Mouse (Mus musculus): ENCODE measurements at regions not wholly inside any gene's neighbourhood (a gene's known extent, or its start where the extent isn't known, plus 50 kb on each side); places are given as distances from the start of the nearest gene placed in this dataset.
"Not testable (repeated sequence)": the region's sequence is repeated elsewhere in the genome, so short reads cannot be mapped to it uniquely, and the experiment has no call there.

GRCm38 (mm10) chr14:104114986-104115951 lies 271.1 kb upstream of the Ednrb start:
- Histone ChIP-seq H3K27ac (replicated peaks; ENCODE audit: low read depth, low read length) (no peak overlapping the region), H3K4me1 (ENCODE audit: control insufficient read depth, insufficient read depth, insufficient read length, low read length) (no peaks in the 10 kb centered on the region), H3K4me3 (ENCODE audit: insufficient read depth, low read depth, low read length) (no peak overlapping the region)

DNA sequence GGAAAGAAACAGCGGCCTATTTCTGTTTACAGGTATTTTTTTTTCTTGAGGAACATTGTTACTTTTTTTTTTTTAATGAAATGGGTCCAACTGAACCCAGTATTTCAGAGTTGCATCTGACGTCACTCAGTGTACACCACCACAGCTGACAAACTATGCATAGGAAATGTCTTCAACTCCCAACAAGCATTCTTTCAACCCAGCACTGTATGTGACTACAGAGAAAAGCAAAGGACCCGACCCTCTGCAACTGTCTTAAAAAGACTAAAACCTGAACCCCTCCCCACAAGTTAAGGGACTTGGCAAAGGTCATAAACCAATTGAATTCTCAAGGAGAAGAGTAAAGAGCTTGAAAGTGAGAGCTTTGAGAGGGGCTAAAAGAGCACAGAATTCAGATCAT lies 270.0 kb upstream of the Ednrb start:
- H3K27ac ChIP-seq (replicated peaks; ENCODE audit: low read depth, low read length) = no peak overlapping the region
- no peak overlapping the region for H3K4me3 ChIP-seq (ENCODE audit: insufficient read depth, low read depth, low read length)
- no peaks in the 10 kb centered on the region for H3K4me1 ChIP-seq (ENCODE audit: control insufficient read depth, insufficient read depth, insufficient read length, low read length)

DNA sequence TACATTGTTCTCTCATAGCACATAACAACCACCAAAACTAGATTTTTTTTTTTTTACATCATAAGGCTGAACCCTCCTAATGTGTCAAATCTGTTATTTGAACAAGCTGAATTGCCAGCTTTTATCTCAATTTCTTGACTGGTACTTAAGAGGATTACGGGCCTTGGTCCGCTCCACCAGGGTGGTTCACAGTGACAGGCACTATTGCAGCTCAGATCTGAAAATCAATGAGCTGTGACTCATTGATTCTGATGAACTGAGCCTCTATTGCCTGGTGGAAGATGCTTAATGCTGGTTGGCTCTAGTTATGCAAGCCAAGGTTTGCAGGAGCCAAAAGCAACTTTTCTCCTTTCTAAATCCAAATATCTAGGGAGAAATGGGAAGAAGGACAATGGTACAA lies 269.2 kb upstream of the Ednrb start:
- H3K27ac ChIP-seq (replicated peaks; ENCODE audit: low read depth, low read length) = no peak overlapping the region
- no peak overlapping the region for H3K4me3 ChIP-seq (ENCODE audit: insufficient read depth, low read depth, low read length)
- H3K4me1 ChIP-seq (ENCODE audit: control insufficient read depth, insufficient read depth, insufficient read length, low read length) = no peaks in the 10 kb centered on the region

- H3K4me1 ChIP-seq (ENCODE audit: control insufficient read depth, insufficient read depth, insufficient read length, low read length) = no peaks in the 10 kb centered on the region
- H3K4me3 ChIP-seq (ENCODE audit: insufficient read depth, low read depth, low read length) = no peak overlapping the region
- no peak overlapping the region for H3K27ac ChIP-seq (replicated peaks; ENCODE audit: low read depth, low read length)
Measured at GRCm38 (mm10) chr14:104086381-104086780, 242.2 kb upstream of the Ednrb start.

DNA sequence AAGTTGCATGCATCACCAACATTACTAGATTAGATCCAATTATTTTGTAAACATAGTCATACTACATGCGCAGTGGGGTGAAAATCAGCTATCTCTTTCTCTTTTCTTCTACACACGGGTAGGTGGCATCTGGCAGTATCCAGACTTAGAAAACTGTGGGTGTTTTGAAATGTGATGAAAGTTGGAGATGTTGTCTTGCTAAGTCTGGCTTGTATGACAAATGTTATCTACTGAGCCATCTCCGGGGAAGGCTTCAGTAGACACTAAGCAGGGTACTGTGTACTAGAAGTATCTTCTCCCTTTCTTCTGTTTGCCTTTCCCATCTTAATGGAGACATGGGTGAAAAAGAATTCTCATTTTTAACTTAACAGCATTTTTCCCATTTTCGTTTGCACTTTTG lies 220.0 kb upstream of the Ednrb start:
- H3K27ac ChIP-seq (replicated peaks; ENCODE audit: low read depth, low read length); H3K4me3 ChIP-seq (ENCODE audit: insufficient read depth, low read depth, low read length); H3K4me1 ChIP-seq (ENCODE audit: control insufficient read depth, insufficient read depth, insufficient read length, low read length): not testable (repeated sequence)

DNA sequence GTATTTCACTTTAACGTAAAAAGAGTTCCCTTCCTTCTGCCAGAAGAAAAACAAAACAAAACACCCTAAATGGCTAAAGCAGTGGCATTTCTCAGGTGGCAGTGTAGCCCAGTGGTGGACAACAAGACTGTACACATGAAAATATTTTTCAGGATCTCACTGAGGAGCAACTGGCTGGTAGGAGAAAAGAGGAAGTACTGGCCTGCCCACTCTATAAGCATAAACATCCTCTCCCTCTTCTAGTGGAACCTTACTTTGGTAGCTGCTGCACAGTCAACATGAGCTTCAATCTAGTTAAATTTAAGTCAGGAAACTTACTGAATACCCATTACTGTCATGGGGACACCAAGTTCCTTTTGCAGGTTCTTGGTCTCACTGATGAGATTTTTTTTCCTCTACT lies 209.5 kb upstream of the Ednrb start:
- no peak overlapping the region for H3K4me3 ChIP-seq (ENCODE audit: insufficient read depth, low read depth, low read length)
- H3K4me1 ChIP-seq (ENCODE audit: control insufficient read depth, insufficient read depth, insufficient read length, low read length) = no peaks in the 10 kb centered on the region
- no peak overlapping the region for H3K27ac ChIP-seq (replicated peaks; ENCODE audit: low read depth, low read length)

- Histone ChIP-seq H3K4me1 (ENCODE audit: control insufficient read depth, insufficient read depth, insufficient read length, low read length) (no peaks in the 10 kb centered on the region), H3K4me3 (ENCODE audit: insufficient read depth, low read depth, low read length) (no peak overlapping the region), H3K27ac (replicated peaks; ENCODE audit: low read depth, low read length) (no peak overlapping the region)
Measured at GRCm38 (mm10) chr14:104038628-104039325, 194.6 kb upstream of the Ednrb start.

DNA sequence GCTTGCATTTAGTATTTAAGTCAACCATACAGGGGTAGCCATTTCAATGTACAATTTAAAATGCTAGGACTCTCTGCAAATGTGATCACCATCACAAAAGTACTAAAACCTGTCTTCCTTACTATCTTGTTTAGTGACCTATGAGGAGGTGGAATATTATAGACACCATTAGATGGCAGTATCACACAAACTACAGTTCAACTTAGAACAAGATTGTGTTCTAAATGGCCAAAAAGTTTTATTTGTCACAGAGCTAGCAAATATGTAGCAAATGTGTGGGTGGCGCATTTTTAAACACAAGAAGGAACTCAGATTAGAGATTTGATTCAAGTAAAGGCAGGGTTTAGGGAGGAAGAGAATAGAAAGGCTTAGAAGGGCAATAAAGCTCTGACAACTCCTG lies 189.4 kb upstream of the Ednrb start:
- Histone ChIP-seq H3K4me3 (ENCODE audit: insufficient read depth, low read depth, low read length) (no peak overlapping the region), H3K4me1 (ENCODE audit: control insufficient read depth, insufficient read depth, insufficient read length, low read length) (no peaks in the 10 kb centered on the region), H3K27ac (replicated peaks; ENCODE audit: low read depth, low read length) (no peak overlapping the region)

- Histone ChIP-seq H3K4me3 (ENCODE audit: insufficient read depth, low read depth, low read length) (no peak overlapping the region), H3K27ac (replicated peaks; ENCODE audit: low read depth, low read length) (no peak overlapping the region), H3K4me1 (ENCODE audit: control insufficient read depth, insufficient read depth, insufficient read length, low read length) (no peaks in the 10 kb centered on the region)
Measured at GRCm38 (mm10) chr14:104030784-104031470, 186.7 kb upstream of the Ednrb start.

DNA sequence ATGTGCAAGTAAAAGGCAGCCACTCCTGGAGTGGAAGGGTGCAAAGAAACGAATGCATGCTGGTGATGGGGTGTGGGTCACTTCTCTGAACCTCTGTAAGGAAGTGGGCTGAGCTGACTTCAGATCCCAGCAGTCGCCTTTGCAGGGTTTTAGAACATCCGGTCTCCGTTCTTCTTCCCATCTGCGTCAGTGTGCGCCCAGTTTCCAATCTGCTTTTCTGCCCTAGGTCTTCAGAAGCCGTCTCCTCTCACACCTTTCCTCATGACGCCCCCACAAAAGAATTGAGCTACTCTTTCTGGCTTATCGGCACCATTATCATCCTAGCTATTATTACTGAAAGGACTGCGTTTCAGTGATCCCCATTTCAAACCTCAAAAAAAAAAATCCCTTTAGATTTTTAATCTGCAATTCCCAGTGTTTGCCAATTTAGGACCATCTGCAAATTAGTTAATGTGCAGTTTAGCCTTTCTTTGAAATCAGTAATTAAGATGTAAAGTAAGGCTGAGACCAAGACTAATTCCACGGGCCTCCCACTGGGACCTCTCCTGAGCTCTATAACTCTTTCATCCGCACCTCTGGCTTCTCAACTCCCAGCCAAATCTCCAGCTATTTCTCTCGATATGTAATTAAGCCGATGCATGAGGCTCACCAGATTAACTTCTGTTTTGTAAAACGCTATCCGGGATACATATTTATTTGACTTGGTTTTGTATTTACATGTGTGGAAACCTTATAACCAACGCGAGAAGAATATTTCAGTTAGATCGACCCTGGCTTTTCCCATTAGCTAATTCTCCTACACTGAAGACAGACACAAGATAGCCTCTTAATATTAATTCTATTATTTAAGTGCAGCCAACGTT lies 185.7 kb upstream of the Ednrb start:
- no peak overlapping the region for H3K27ac ChIP-seq (replicated peaks; ENCODE audit: low read depth, low read length)
- no peak overlapping the region for H3K4me3 ChIP-seq (ENCODE audit: insufficient read depth, low read depth, low read length)
- no peaks in the 10 kb centered on the region for H3K4me1 ChIP-seq (ENCODE audit: control insufficient read depth, insufficient read depth, insufficient read length, low read length)

DNA sequence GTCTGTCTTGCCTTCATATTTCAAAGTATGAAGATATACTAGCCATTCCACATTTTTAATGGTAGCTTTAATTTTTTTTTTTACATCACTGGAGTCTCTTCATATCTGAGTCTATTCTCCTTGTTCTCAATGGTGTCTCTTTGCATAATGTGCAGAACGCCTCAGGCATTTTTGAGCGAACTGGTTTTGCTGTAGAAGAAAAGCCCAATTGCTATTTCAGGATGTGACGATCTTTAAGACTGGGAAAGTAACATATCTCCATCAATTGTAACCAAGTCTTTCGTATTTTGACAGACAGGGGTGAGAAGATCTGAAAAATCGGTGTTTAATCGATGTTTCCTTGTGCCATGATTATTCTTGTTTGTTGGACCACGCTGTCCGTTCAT lies 183.7 kb upstream of the Ednrb start:
- no peaks in the 10 kb centered on the region for H3K4me1 ChIP-seq (ENCODE audit: control insufficient read depth, insufficient read depth, insufficient read length, low read length)
- no peak overlapping the region for H3K27ac ChIP-seq (replicated peaks; ENCODE audit: low read depth, low read length)
- H3K4me3 ChIP-seq (ENCODE audit: insufficient read depth, low read depth, low read length) = no peak overlapping the region

DNA sequence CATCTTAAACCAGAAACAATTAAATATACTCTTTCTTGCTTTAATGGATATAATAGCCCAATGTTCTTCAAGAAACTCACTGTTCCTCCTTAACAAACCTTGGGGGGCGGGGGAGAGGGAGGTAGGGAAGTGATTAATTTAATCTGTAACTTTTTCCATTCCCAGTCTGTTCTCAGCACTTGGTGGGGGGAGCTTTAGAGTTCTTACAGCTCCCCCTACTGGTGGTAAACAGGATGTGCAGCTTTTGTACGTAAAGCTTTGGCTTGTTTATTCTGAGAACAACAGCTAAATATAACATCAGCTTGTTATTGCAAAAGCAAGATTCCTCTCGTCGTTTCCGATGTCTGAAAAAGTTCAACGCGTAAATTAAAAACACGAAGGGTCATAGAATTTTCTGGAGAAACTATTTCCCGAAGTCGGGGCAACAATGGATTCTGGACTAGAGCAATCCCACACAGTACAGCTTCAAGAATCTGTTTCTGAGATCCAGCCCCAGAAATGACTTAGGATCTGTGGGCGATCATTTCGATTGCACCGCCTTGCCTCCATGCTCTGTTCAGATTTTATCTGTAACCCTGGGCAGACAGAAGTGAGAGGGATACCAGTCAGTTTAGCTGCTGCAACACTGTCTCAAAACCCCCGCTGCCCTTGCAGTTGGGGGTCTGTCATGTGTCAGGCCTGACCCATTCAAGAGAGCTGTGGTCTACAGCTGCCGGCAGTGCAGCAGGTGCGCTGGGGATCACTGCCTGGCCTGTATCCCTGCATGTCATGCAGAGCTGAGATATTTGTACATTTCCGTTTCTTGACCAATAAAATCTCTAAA lies 183.1 kb upstream of the Ednrb start:
- Histone ChIP-seq H3K27ac (replicated peaks; ENCODE audit: low read depth, low read length) (peak overlapping the region; percentile 49; the same call in 1 of the 2 replicates), H3K4me3 (ENCODE audit: insufficient read depth, low read depth, low read length) (no peak overlapping the region), H3K4me1 (ENCODE audit: control insufficient read depth, insufficient read depth, insufficient read length, low read length) (no peaks in the 10 kb centered on the region)

DNA sequence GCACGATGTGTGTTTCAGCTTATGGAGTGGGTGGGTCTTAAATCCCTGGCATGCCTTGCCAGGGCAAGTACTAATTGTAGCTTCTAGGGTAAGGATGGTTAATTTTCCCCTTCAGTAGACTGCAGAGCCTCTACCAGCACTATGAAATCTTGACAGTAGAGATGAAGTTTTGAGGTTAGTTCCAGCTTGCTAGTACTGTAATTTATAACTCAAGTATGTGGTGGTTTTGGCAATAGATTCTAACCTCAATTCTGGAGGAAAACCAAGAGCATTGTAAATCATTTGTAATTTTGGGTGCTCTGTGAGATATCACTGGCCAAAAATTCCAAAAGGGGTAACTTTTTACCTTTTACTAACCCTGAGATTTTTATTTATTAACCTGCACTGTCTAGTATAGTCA lies 164.3 kb upstream of the Ednrb start:
- Histone ChIP-seq H3K27ac (replicated peaks; ENCODE audit: low read depth, low read length) (no peak overlapping the region), H3K4me3 (ENCODE audit: insufficient read depth, low read depth, low read length) (no peak overlapping the region), H3K4me1 (ENCODE audit: control insufficient read depth, insufficient read depth, insufficient read length, low read length) (no peaks in the 10 kb centered on the region)

DNA sequence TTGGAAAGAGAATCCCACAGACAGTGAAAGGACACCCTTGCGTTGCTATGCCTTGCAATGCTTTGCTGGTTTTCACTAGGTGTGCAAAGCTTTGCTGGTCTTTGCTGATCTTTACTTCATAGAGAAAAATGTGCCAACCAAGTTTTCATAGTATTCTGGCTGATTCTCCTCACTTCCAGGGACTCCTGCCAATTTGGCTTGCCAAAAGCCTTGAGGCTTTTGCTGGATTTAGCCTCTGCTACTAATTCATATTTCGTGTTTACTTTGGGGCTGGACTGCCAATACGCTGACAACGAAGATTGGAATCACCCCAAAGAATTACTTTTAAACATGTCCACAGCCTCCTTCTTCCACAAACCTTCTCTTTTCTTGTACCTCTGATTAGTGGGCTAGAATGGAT lies 162.2 kb upstream of the Ednrb start:
- Histone ChIP-seq H3K4me3 (ENCODE audit: insufficient read depth, low read depth, low read length) (no peak overlapping the region), H3K4me1 (ENCODE audit: control insufficient read depth, insufficient read depth, insufficient read length, low read length) (no peaks in the 10 kb centered on the region), H3K27ac (replicated peaks; ENCODE audit: low read depth, low read length) (no peak overlapping the region)

All from brown adipose tissue, adult 24 weeks (tissue).